Mouse (Mus musculus): ENCODE measurements around the gene Trpm8. TPM values are rescaled to one million over a fixed set of nuclear protein-coding genes. Genes with fewer than 3 reads are reported as not detected.

Trpm8 gene
- polyA plus RNA-seq, 1 experiment from 2014 or later: not detected

GRCm38 (mm10) chr1:88273326-88273725 lies 4.1 kb upstream of the Trpm8 start:
- no peak overlapping the region for H3K9ac ChIP-seq
- 94% methylated on average over 3 of the region's 3 CpGs for WGBS
- no peaks in the 10 kb centered on the region for H3K27me3 ChIP-seq (replicated peaks)
- H3K4me3 ChIP-seq: no peak overlapping the region
- peaks cover 16% of the 10 kb centered on the region for H3K4me1 ChIP-seq
- H3K9me3 ChIP-seq: no peaks in the 10 kb centered on the region
- H3K36me3 ChIP-seq: peaks cover 51% of the 10 kb centered on the region
- ATAC-seq (ENCODE audit: low FRiP score, low read depth): no peak
- H3K4me2 ChIP-seq (replicated peaks): no peak overlapping the region
- H3K27ac ChIP-seq: no peak overlapping the region

DNA sequence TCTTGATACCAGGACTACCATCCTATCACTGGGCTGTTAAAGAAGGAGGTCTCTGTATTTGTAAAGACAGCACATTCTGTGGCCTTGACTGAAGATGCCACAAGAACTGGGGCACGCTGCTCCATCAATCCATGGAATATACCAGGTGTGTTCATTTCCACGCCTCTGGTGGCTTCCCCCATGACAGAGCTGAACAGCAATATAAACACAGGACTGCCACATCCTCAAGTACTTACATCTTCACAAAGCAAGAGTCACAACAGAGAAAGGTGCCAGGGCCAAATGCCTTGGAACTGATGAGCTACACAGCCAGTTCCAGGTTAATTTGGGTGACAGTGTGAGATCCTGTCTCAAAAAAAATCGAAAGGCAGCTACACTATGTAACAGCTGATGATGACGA lies 3.6 kb upstream of the Trpm8 start:
- peaks cover 46% of the 10 kb centered on the region for H3K36me3 ChIP-seq
- WGBS: 86% methylated on average over 4 of the region's 4 CpGs
- H3K9me3 ChIP-seq: no peaks in the 10 kb centered on the region

GRCm38 (mm10) chr1:88274371-88275077 lies 2.9 kb upstream of the Trpm8 start:
- Histone ChIP-seq H3K36me3 (peaks cover 39% of the 10 kb centered on the region), H3K4me3 (no peak overlapping the region), H3K9me3 (no peaks in the 10 kb centered on the region), H3K9ac (no peak overlapping the region), H3K4me2 (replicated peaks) (no peak overlapping the region), H3K27ac (no peak overlapping the region), H3K4me1 (peaks cover 16% of the 10 kb centered on the region), H3K27me3 (replicated peaks) (no peaks in the 10 kb centered on the region)
- ATAC-seq (ENCODE audit: low FRiP score, low read depth): no peak
- WGBS: 75% methylated on average over 11 of the region's 11 CpGs

More for the DNA sequence above, 3.6 kb upstream of the Trpm8 start:
- Histone ChIP-seq H3K4me2 (replicated peaks) (no peak overlapping the region), H3K27me3 (replicated peaks) (no peaks in the 10 kb centered on the region), H3K9ac (no peak overlapping the region), H3K4me1 (peaks cover 16% of the 10 kb centered on the region), H3K4me3 (no peak overlapping the region), H3K27ac (no peak overlapping the region)
- no peak for ATAC-seq (ENCODE audit: low FRiP score, low read depth)

DNA sequence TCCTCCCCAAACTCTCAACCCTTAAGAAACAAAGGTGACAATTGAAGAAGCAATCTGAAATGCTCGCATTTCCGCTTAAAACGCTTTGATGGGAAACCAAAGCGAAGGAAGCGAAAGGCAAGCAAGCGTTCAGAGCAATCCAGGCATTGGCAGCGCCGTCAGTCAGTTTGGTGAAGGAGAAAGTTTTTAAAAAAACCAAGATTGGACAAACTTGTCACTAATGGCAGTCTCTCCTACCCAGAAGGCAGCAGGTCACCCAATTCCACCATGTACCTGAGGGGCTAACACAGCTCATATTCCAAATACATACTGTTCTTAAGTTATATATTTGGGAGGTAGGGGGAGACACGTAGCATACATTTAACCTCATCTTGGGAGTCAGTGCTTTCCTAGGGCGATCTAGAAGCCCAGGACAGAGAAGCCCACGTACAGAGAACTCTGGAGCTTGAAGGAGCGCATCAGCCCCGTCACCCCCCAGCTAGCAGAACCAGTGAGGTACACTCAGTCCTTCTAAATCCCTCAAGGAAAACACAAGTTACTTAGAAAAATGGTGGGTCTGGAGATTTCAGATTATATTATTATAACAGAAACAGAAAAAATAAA lies 2.3 kb upstream of the Trpm8 start:
- peaks cover 34% of the 10 kb centered on the region for H3K36me3 ChIP-seq

GRCm38 (mm10) chr1:88275698-88276523 lies 1.6 kb upstream of the Trpm8 start:
- no peaks in the 10 kb centered on the region for H3K9me3 ChIP-seq
- H3K4me3 ChIP-seq: peak overlapping the region; percentile 55
- H3K4me1 ChIP-seq: peaks cover 16% of the 10 kb centered on the region
- peaks cover 34% of the 10 kb centered on the region for H3K36me3 ChIP-seq
- no peak for ATAC-seq (ENCODE audit: low FRiP score, low read depth)
- H3K4me2 ChIP-seq (replicated peaks): peak overlapping the region; percentile 59
- WGBS: 69% methylated on average over 13 of the region's 13 CpGs
- no peak overlapping the region for H3K27ac ChIP-seq
- no peaks in the 10 kb centered on the region for H3K27me3 ChIP-seq (replicated peaks)
- H3K9ac ChIP-seq: peak overlapping the region; percentile 67

More for the DNA sequence above, 2.3 kb upstream of the Trpm8 start:
- ATAC-seq (ENCODE audit: low FRiP score, low read depth): no peak
- Histone ChIP-seq H3K9me3 (no peaks in the 10 kb centered on the region), H3K27me3 (replicated peaks) (no peaks in the 10 kb centered on the region), H3K9ac (no peak overlapping the region), H3K27ac (no peak overlapping the region), H3K4me2 (replicated peaks) (peak overlapping the region; percentile 59; the same call in 1 of the 2 replicates), H3K4me1 (peaks cover 16% of the 10 kb centered on the region), H3K4me3 (no peak overlapping the region)
- 70% methylated on average over 13 of the region's 13 CpGs for WGBS

- H3K4me2 ChIP-seq (replicated peaks): peak overlapping the region; percentile 59
- H3K27me3 ChIP-seq (replicated peaks): no peaks in the 10 kb centered on the region
- peaks cover 30% of the 10 kb centered on the region for H3K36me3 ChIP-seq
- no peaks in the 10 kb centered on the region for H3K9me3 ChIP-seq
- whole genome bisulfite sequencing: 35% methylated on average over 10 of the region's 10 CpGs
- H3K27ac ChIP-seq: no peak overlapping the region
- peak; percentile 45 for ATAC-seq (ENCODE audit: low FRiP score, low read depth)
- H3K9ac ChIP-seq: peak overlapping the region; percentile 67
- peaks cover 16% of the 10 kb centered on the region for H3K4me1 ChIP-seq
- H3K4me3 ChIP-seq: peak overlapping the region; percentile 55
These were observed 850 bp upstream of the Trpm8 start for GRCm38 (mm10) chr1:88276524-88277097.

DNA sequence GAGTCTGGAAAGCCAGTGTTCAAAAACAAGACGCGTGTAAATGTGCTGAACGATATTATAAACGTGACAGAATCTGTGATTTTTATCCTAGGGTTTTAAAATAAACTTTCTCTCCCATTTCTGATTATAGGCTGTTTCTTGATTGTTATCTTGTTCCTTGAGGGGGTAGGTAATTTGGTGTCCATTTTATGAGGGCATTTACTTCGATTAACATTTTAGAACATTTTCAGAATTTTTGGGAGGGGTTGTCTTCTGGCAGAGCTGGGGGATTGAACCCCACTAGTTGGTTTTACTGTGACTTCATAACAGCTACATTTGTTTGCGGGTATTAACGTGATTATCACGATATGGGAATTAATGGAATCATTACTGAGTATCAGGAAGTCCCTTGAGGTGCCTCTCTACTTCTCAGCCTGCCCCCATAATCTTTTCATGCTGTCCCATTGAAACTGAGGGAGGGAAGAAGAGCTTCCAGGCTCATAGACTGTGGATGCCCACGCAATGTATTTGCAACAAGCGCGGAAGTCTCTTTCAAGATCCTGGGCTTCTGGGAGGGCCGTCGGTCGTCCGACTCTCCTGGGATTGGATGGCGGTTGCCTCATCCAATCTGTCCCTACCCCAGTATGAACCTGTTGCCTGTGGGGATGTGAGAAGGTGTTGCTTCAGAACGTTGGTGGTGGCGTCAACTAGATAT lies 504 bp downstream of the Trpm8 start:
- WGBS: 69% methylated on average over 18 of the region's 18 CpGs
- no peak overlapping the region for H3K27ac ChIP-seq

GRCm38 (mm10) chr1:88279111-88280005 lies 1.9 kb downstream of the Trpm8 start:
- Histone ChIP-seq H3K4me3 (no peak overlapping the region), H3K27ac (no peak overlapping the region), H3K27me3 (replicated peaks) (no peaks in the 10 kb centered on the region), H3K9me3 (peaks cover 25% of the 10 kb centered on the region), H3K4me1 (peaks cover 16% of the 10 kb centered on the region), H3K4me2 (replicated peaks) (no peak overlapping the region), H3K9ac (no peak overlapping the region), H3K36me3 (peaks cover 7% of the 10 kb centered on the region)
- WGBS: 73% methylated on average over 9 of the region's 9 CpGs
- no peak for ATAC-seq (ENCODE audit: low FRiP score, low read depth)

More for the DNA sequence above, 504 bp downstream of the Trpm8 start:
- H3K9ac ChIP-seq: peak overlapping the region; percentile 67
- peaks cover 11% of the 10 kb centered on the region for H3K9me3 ChIP-seq
- peaks cover 19% of the 10 kb centered on the region for H3K36me3 ChIP-seq
- peak overlapping the region; percentile 59 for H3K4me2 ChIP-seq (replicated peaks)
- peak; percentile 19 for ATAC-seq (ENCODE audit: low FRiP score, low read depth)
- no peaks in the 10 kb centered on the region for H3K27me3 ChIP-seq (replicated peaks)
- H3K4me3 ChIP-seq: peak overlapping the region; percentile 55
- peaks cover 16% of the 10 kb centered on the region for H3K4me1 ChIP-seq

- no peaks in the 10 kb centered on the region for H3K36me3 ChIP-seq
- 76% methylated on average over 15 of the region's 15 CpGs for WGBS
- peaks cover 33% of the 10 kb centered on the region for H3K9me3 ChIP-seq
- peaks cover 16% of the 10 kb centered on the region for H3K4me1 ChIP-seq
- no peak overlapping the region for H3K27ac ChIP-seq
- no peak for ATAC-seq (ENCODE audit: low FRiP score, low read depth)
- H3K4me2 ChIP-seq (replicated peaks): no peak overlapping the region
- no peaks in the 10 kb centered on the region for H3K27me3 ChIP-seq (replicated peaks)
- H3K4me3 ChIP-seq: no peak overlapping the region
- H3K9ac ChIP-seq: no peak overlapping the region
These were observed 2.7 kb downstream of the Trpm8 start for GRCm38 (mm10) chr1:88280006-88280690.

- no peaks in the 10 kb centered on the region for H3K36me3 ChIP-seq
- peaks cover 51% of the 10 kb centered on the region for H3K9me3 ChIP-seq
- no peaks in the 10 kb centered on the region for H3K27me3 ChIP-seq (replicated peaks)
- no peak overlapping the region for H3K9ac ChIP-seq
- no peak overlapping the region for H3K4me3 ChIP-seq
- H3K4me2 ChIP-seq (replicated peaks): no peak overlapping the region
- no peak overlapping the region for H3K27ac ChIP-seq
- no peak for ATAC-seq (ENCODE audit: low FRiP score, low read depth)
- WGBS: 61% methylated on average over 3 of the region's 3 CpGs
- no peaks in the 10 kb centered on the region for H3K4me1 ChIP-seq
These were observed 4.8 kb downstream of the Trpm8 start for GRCm38 (mm10) chr1:88282301-88282700.

Data from neural tube, embryonic 12.5 days (tissue).